ENCODE assay signal across 8 mouse cellular contexts in genomic region chr14:32512912-32513311, GRCm38 (mm10). TPM values are rescaled to one million over a fixed set of nuclear protein-coding genes. Genes with fewer than 3 reads are reported as not detected.
A peak's percentile ranks its signal among the peaks of the same experiment; 100 is the strongest.
DNase-seq lines count a peak whose midpoint lies in the region; ATAC-seq and TF ChIP-seq lines count a peak whose summit lies in the region.

No protein-coding gene starts in this region.

- ATAC-seq in kidney, postnatal 0 days (replicated peaks; ENCODE audit: low FRiP score, low read depth): 0 out of 2 replicates have a peak, but pooled peaks have one; percentile 4
- ATAC-seq in embryonic facial prominence, embryonic 14.5 days (ENCODE audit: low read depth): no peak
- peak; percentile 35; the same call in 1 of the 2 replicates for ATAC-seq in hindbrain, embryonic 16.5 days
- peak; percentile 57 for ATAC-seq in midbrain, embryonic 16.5 days

- 45% methylated on average over 9 of the region's 9 CpGs for WGBS in kidney, postnatal 0 days
- 43% methylated on average over 9 of the region's 9 CpGs for WGBS in embryonic facial prominence, embryonic 14.5 days
- 32% methylated on average over 9 of the region's 9 CpGs for WGBS in hindbrain, embryonic 16.5 days
- WGBS in midbrain, embryonic 16.5 days: 41% methylated on average over 9 of the region's 9 CpGs

- no peaks in the 10 kb centered on the region for H3K4me1 ChIP-seq in kidney, postnatal 0 days (replicated peaks; ENCODE audit: insufficient read depth, low read length)
- H3K4me1 ChIP-seq in embryonic facial prominence, embryonic 14.5 days (ENCODE audit: control insufficient read depth, insufficient read depth, low read length): peaks cover 8% of the 10 kb centered on the region; the same call in 1 of the 2 replicates
- peaks cover 14% of the 10 kb centered on the region for H3K4me1 ChIP-seq in hindbrain, embryonic 16.5 days (ENCODE audit: control insufficient read depth, insufficient read depth, low read depth, low read length)
- peaks cover 17% of the 10 kb centered on the region for H3K4me1 ChIP-seq in midbrain, embryonic 16.5 days (ENCODE audit: control insufficient read depth, insufficient read depth, low read length)

- no peak for TF ChIP-seq CTCF in kidney, postnatal 0 days (IDR thresholded peaks at IDR 0.05; ENCODE audit: low read depth)

- H3K36me3 ChIP-seq in kidney, postnatal 0 days (ENCODE audit: insufficient read depth, low read length): 0 out of 2 replicates have a peak, but pooled peaks cover 7% of the 10 kb centered on the region
- H3K36me3 ChIP-seq in embryonic facial prominence, embryonic 14.5 days (ENCODE audit: control insufficient read depth, insufficient read depth, low read length): peaks cover 16% of the 10 kb centered on the region; the same call in 1 of the 2 replicates
- peaks cover 9% of the 10 kb centered on the region for H3K36me3 ChIP-seq in hindbrain, embryonic 16.5 days (ENCODE audit: control insufficient read depth, insufficient read depth, low read length)
- H3K36me3 ChIP-seq in midbrain, embryonic 16.5 days (ENCODE audit: control insufficient read depth, insufficient read depth, low read length): peaks cover 6% of the 10 kb centered on the region; the same call in 1 of the 2 replicates

- H3K4me2 ChIP-seq in kidney, postnatal 0 days (ENCODE audit: low read length): peak overlapping the region; percentile 72; the same call in 1 of the 2 replicates
- H3K4me2 ChIP-seq in embryonic facial prominence, embryonic 14.5 days (ENCODE audit: low read depth, low read length): peak overlapping the region; percentile 61
- H3K4me2 ChIP-seq in hindbrain, embryonic 16.5 days (ENCODE audit: low read length): peak overlapping the region; percentile 82
- H3K4me2 ChIP-seq in midbrain, embryonic 16.5 days (ENCODE audit: low read length): peak overlapping the region; percentile 78

- no peaks in the 10 kb centered on the region for H3K27me3 ChIP-seq in kidney, postnatal 0 days (ENCODE audit: insufficient read depth, low read length)
- H3K27me3 ChIP-seq in embryonic facial prominence, embryonic 14.5 days (replicated peaks; ENCODE audit: control insufficient read depth, insufficient read depth, low read length): no peaks in the 10 kb centered on the region
- no peaks in the 10 kb centered on the region for H3K27me3 ChIP-seq in hindbrain, embryonic 16.5 days (replicated peaks; ENCODE audit: control insufficient read depth, insufficient read depth, low read length)
- H3K27me3 ChIP-seq in midbrain, embryonic 16.5 days (ENCODE audit: control insufficient read depth, insufficient read depth, low read depth, low read length): no peaks in the 10 kb centered on the region

- no peak for DNase-seq in kidney, postnatal 0 days (ENCODE audit: low spot score)
- no peak for DNase-seq in kidney, postnatal 14 days
- no peak for DNase-seq in embryonic facial prominence, embryonic 14.5 days (ENCODE audit: low spot score)
- no peak for DNase-seq in embryo, embryonic 10.5 days (ENCODE audit: low spot score)
- no peak for DNase-seq in ovary, adult 18-20 months (ENCODE audit: low spot score)
- DNase-seq in adrenal gland, adult 2 months: no peak

- H3K27ac ChIP-seq in kidney, postnatal 0 days: no peak overlapping the region
- no peak overlapping the region for H3K27ac ChIP-seq in embryonic facial prominence, embryonic 14.5 days (replicated peaks; ENCODE audit: low read depth, low read length)
- no peak overlapping the region; the same call in 1 of the 2 replicates for H3K27ac ChIP-seq in hindbrain, embryonic 16.5 days (ENCODE audit: low read depth, low read length)
- peak overlapping the region; percentile 1 for H3K27ac ChIP-seq in midbrain, embryonic 16.5 days (ENCODE audit: low read length)

- H3K9ac ChIP-seq in kidney, postnatal 0 days (ENCODE audit: low read depth, low read length): peak overlapping the region; percentile 68; the same call in 1 of the 2 replicates
- H3K9ac ChIP-seq in embryonic facial prominence, embryonic 14.5 days (ENCODE audit: low read depth, low read length): peak overlapping the region; percentile 82
- peak overlapping the region; percentile 83 for H3K9ac ChIP-seq in hindbrain, embryonic 16.5 days (ENCODE audit: low read depth, low read length)
- peak overlapping the region; percentile 33 for H3K9ac ChIP-seq in midbrain, embryonic 16.5 days (ENCODE audit: low read depth, low read length)

- no peaks in the 10 kb centered on the region for H3K9me3 ChIP-seq in kidney, postnatal 0 days (replicated peaks; ENCODE audit: low read length)
- no peaks in the 10 kb centered on the region for H3K9me3 ChIP-seq in embryonic facial prominence, embryonic 14.5 days (ENCODE audit: control insufficient read depth, low read length)
- no peaks in the 10 kb centered on the region for H3K9me3 ChIP-seq in hindbrain, embryonic 16.5 days (ENCODE audit: control insufficient read depth, low read length)
- H3K9me3 ChIP-seq in midbrain, embryonic 16.5 days (replicated peaks; ENCODE audit: control insufficient read depth, low read length, poor library complexity, severe bottlenecking): no peaks in the 10 kb centered on the region

- H3K4me3 ChIP-seq in kidney, postnatal 0 days (replicated peaks; ENCODE audit: low read depth, low read length): 0 out of 2 replicates have a peak overlapping the region, but pooled peaks have one; percentile 62
- H3K4me3 ChIP-seq in embryonic facial prominence, embryonic 14.5 days (ENCODE audit: low read depth, low read length): peak overlapping the region; percentile 87
- peak overlapping the region; percentile 76 for H3K4me3 ChIP-seq in hindbrain, embryonic 16.5 days (ENCODE audit: low read length)
- peak overlapping the region; percentile 86 for H3K4me3 ChIP-seq in midbrain, embryonic 16.5 days (ENCODE audit: low read depth, low read length)

RNA-seq across cellular contexts. Expression of gene Ercc6, which starts 0.4 kb away (rescaled TPM):
- 12.7 and 17.1 TPM in 2 replicates for polyA plus RNA-seq in kidney, postnatal 0 days (2015; fragmentation: Nextera tagmentation; extraction: Ambion mirVana)
- 13.4 and 16.1 TPM in 2 replicates for polyA plus RNA-seq in embryonic facial prominence, embryonic 14.5 days (2014; fragmentation: Nextera tagmentation; extraction: Ambion mirVana)
- 24.2 and 24.3 TPM in 2 replicates for polyA plus RNA-seq in hindbrain, embryonic 16.5 days (2015; fragmentation: Nextera tagmentation; extraction: Ambion mirVana)
- 26.6 and 30.3 TPM in 2 replicates for polyA plus RNA-seq in midbrain, embryonic 16.5 days (2015; fragmentation: Nextera tagmentation; extraction: Ambion mirVana)
- total RNA-seq in adrenal gland, adult 2 months (2021): 10 to 100 TPM in 1 of 2 experiments, 1 to 10 TPM in 1; 9.0 to 11.9 TPM
- polyA plus RNA-seq in adrenal gland, adult 2 months (2012; rRNA removed): 1.8 and 1.9 TPM in 2 replicates

RNA-seq across cellular contexts. Expression of gene Chat, which starts 47.1 kb away (rescaled TPM):
- polyA plus RNA-seq in kidney, postnatal 0 days (2015; fragmentation: Nextera tagmentation; extraction: Ambion mirVana): 0.10 TPM in 1 of 2 replicates, not detected in the other
- not detected in 2 replicates for polyA plus RNA-seq in embryonic facial prominence, embryonic 14.5 days (2014; fragmentation: Nextera tagmentation; extraction: Ambion mirVana)
- 2.8 and 3.3 TPM in 2 replicates for polyA plus RNA-seq in hindbrain, embryonic 16.5 days (2015; fragmentation: Nextera tagmentation; extraction: Ambion mirVana)
- polyA plus RNA-seq in midbrain, embryonic 16.5 days (2015; fragmentation: Nextera tagmentation; extraction: Ambion mirVana): 0.75 and 0.90 TPM in 2 replicates
- total RNA-seq in adrenal gland, adult 2 months (2021): not detected
- polyA plus RNA-seq in adrenal gland, adult 2 months (2012; rRNA removed): not detected in 2 replicates

RNA-seq across cellular contexts. Expression of gene Slc18a3, which starts 48.3 kb away (rescaled TPM):
- not detected in 2 replicates for polyA plus RNA-seq in kidney, postnatal 0 days (2015; fragmentation: Nextera tagmentation; extraction: Ambion mirVana)
- 0.67 and 0.84 TPM in 2 replicates for polyA plus RNA-seq in embryonic facial prominence, embryonic 14.5 days (2014; fragmentation: Nextera tagmentation; extraction: Ambion mirVana)
- polyA plus RNA-seq in hindbrain, embryonic 16.5 days (2015; fragmentation: Nextera tagmentation; extraction: Ambion mirVana): 22.0 and 26.4 TPM in 2 replicates
- 2.7 and 3.6 TPM in 2 replicates for polyA plus RNA-seq in midbrain, embryonic 16.5 days (2015; fragmentation: Nextera tagmentation; extraction: Ambion mirVana)
- not detected for total RNA-seq in adrenal gland, adult 2 months (2021)
- 0.06 and 0.08 TPM in 2 replicates for polyA plus RNA-seq in adrenal gland, adult 2 months (2012; rRNA removed)

Comparison
In these comparisons a context has a peak if more than half of its experiments do, and no peak if none do; other contexts are left out.
1. H3K9ac ChIP-seq: peak in every context shown above with its lines; median percentile 83 in hindbrain, embryonic 16.5 days; 82 in embryonic facial prominence, embryonic 14.5 days; 68 in kidney, postnatal 0 days; 33 in midbrain, embryonic 16.5 days.